ENCODE assay signal across 8 mouse cellular contexts in the genomic region with DNA sequence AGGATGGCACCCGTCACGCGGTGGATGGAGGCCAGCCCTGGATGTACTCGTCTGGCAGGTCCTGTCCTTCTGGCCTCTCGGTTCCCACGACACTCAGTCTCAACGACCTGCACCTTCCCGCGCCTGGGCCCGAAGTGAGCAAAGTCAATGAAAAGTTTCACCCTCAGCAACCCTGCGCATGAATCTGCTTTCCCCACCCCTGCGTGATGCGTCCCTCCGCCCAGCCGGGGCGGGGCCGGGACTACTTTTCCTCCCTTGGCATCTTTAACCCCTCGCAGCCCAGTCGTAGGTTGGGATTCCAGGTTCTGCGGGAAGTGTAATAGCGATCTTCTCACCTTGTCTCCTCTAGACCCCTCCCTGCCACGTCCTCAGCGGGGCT. TPM values are rescaled to one million over a fixed set of nuclear protein-coding genes. Genes with fewer than 3 reads are reported as not detected.
DNase-seq lines count a peak whose midpoint lies in the region; ATAC-seq and TF ChIP-seq lines count a peak whose summit lies in the region.

No protein-coding gene starts in this region.

- H3K27me3 ChIP-seq in hindbrain, embryonic 11.5 days (ENCODE audit: control insufficient read depth, insufficient read depth, low read length): no peaks in the 10 kb centered on the region
- no peaks in the 10 kb centered on the region for H3K27me3 ChIP-seq in lung, embryonic 16.5 days (ENCODE audit: control insufficient read depth, insufficient read depth, low read depth, low read length)
- H3K27me3 ChIP-seq in thymus, adult 2 months (ENCODE audit: control insufficient read depth, insufficient read depth, low read length): no peaks in the 10 kb centered on the region

- peak; percentile 100 for TF ChIP-seq POLR2A in thymus, adult 2 months (IDR thresholded peaks at IDR 0.05; ENCODE audit: control insufficient read depth, extremely low read depth, insufficient read depth, low read length, poor library complexity)

- peak; percentile 97 for DNase-seq in MN1 (ENCODE audit: low spot score)
- peak; percentile 96 for DNase-seq in cerebellum, adult 9-10 months
- DNase-seq in frontal cortex, adult 2 months (ENCODE audit: extremely low spot score in 1 of 2, low spot score in 1 of 2): peak; percentile 83 to 96
- DNase-seq in hindbrain, embryonic 11.5 days (ENCODE audit: low spot score): peak; percentile 94
- DNase-seq in layer of hippocampus, adult 9-11 months: peak; percentile 88
- peak; percentile 85 for DNase-seq in ovary, adult 18-20 months (ENCODE audit: low spot score)
- peak; percentile 94 for DNase-seq in thymus, adult 2 months

- under 1% methylated on average over 23 of the region's 23 CpGs for WGBS in hindbrain, embryonic 11.5 days
- WGBS in lung, embryonic 16.5 days: under 1% methylated on average over 23 of the region's 23 CpGs
- WGBS in thymus, adult 2 months: 0% methylated on average over 22 of the region's 23 CpGs

- no peak for TF ChIP-seq CTCF in thymus, adult 2 months (IDR thresholded peaks at IDR 0.05; ENCODE audit: borderline replicate concordance, control insufficient read depth, extremely low read depth, insufficient read depth, low read length, poor library complexity)

- no peaks in the 10 kb centered on the region for H3K9me3 ChIP-seq in hindbrain, embryonic 11.5 days (ENCODE audit: control insufficient read depth, low read length)
- H3K9me3 ChIP-seq in lung, embryonic 16.5 days (ENCODE audit: control insufficient read depth, low read length): no peaks in the 10 kb centered on the region

- peak overlapping the region; percentile 69 for H3K9ac ChIP-seq in hindbrain, embryonic 11.5 days (ENCODE audit: low read depth, low read length)
- H3K9ac ChIP-seq in lung, embryonic 16.5 days (ENCODE audit: low read length): peak overlapping the region; percentile 93

- H3K36me3 ChIP-seq in hindbrain, embryonic 11.5 days (ENCODE audit: control insufficient read depth, insufficient read depth, low read length): no peaks in the 10 kb centered on the region; the same call in 1 of the 2 replicates
- H3K36me3 ChIP-seq in lung, embryonic 16.5 days (ENCODE audit: control insufficient read depth, insufficient read depth, low read length): peaks cover 5% of the 10 kb centered on the region
- H3K36me3 ChIP-seq in thymus, adult 2 months (ENCODE audit: control insufficient read depth, insufficient read depth, low read length): no peaks in the 10 kb centered on the region

- peak overlapping the region; percentile 90 for H3K4me2 ChIP-seq in hindbrain, embryonic 11.5 days (replicated peaks; ENCODE audit: low read depth, low read length)
- peak overlapping the region; percentile 94 for H3K4me2 ChIP-seq in lung, embryonic 16.5 days (ENCODE audit: low read depth, low read length)

- peak overlapping the region; percentile 69 for H3K4me3 ChIP-seq in hindbrain, embryonic 11.5 days (ENCODE audit: low read depth, low read length)
- H3K4me3 ChIP-seq in lung, embryonic 16.5 days (ENCODE audit: low read length): peak overlapping the region; percentile 79
- H3K4me3 ChIP-seq in thymus, adult 2 months (ENCODE audit: control insufficient read depth, insufficient read depth, low read length): peak overlapping the region; percentile 94

- peak; percentile 15; the same call in 1 of the 2 replicates for ATAC-seq in hindbrain, embryonic 11.5 days (ENCODE audit: low FRiP score)
- ATAC-seq in lung, embryonic 16.5 days (ENCODE audit: low read depth): peak; percentile 32

- peak overlapping the region; percentile 63 for H3K27ac ChIP-seq in hindbrain, embryonic 11.5 days (ENCODE audit: low read depth, low read length)
- H3K27ac ChIP-seq in lung, embryonic 16.5 days (ENCODE audit: low read length): peak overlapping the region; percentile 99
- peak overlapping the region; percentile 98 for H3K27ac ChIP-seq in thymus, adult 2 months (ENCODE audit: control insufficient read depth, insufficient read depth, low read length)

- H3K4me1 ChIP-seq in hindbrain, embryonic 11.5 days (replicated peaks; ENCODE audit: control insufficient read depth, insufficient read depth, low read length): no peaks in the 10 kb centered on the region
- H3K4me1 ChIP-seq in lung, embryonic 16.5 days (replicated peaks; ENCODE audit: control insufficient read depth, insufficient read depth, low read length): peaks cover 15% of the 10 kb centered on the region
- peaks cover 12% of the 10 kb centered on the region for H3K4me1 ChIP-seq in thymus, adult 2 months (replicated peaks; ENCODE audit: control insufficient read depth, insufficient read depth, low read length)

RNA-seq across cellular contexts. Expression of gene Tob2, which starts 0.5 kb away (rescaled TPM):
- 21.1 and 22.6 TPM in 2 replicates for polyA plus RNA-seq in frontal cortex, adult 2 months (2012; rRNA removed)
- polyA plus RNA-seq in hindbrain, embryonic 11.5 days (2014; fragmentation: Nextera tagmentation; extraction: Ambion mirVana): 10.5 and 12.5 TPM in 2 replicates
- 32.3 and 36.0 TPM in 2 replicates for polyA plus RNA-seq in lung, embryonic 16.5 days (2015; fragmentation: Nextera tagmentation; extraction: Ambion mirVana)
- polyA plus RNA-seq in thymus, adult 2 months (2012; rRNA removed): 64.6 and 76.1 TPM in 2 replicates

RNA-seq across cellular contexts. Expression of gene Phf5a, which starts 13.6 kb away (rescaled TPM):
- polyA plus RNA-seq in frontal cortex, adult 2 months (2012; rRNA removed): 47.0 and 53.8 TPM in 2 replicates
- polyA plus RNA-seq in hindbrain, embryonic 11.5 days (2014; fragmentation: Nextera tagmentation; extraction: Ambion mirVana): 184 and 186 TPM in 2 replicates
- polyA plus RNA-seq in lung, embryonic 16.5 days (2015; fragmentation: Nextera tagmentation; extraction: Ambion mirVana): 146 and 148 TPM in 2 replicates
- polyA plus RNA-seq in thymus, adult 2 months (2012; rRNA removed): 71.7 and 87.9 TPM in 2 replicates

RNA-seq across cellular contexts. Expression of gene Aco2, which starts 14.0 kb away (rescaled TPM):
- polyA plus RNA-seq in frontal cortex, adult 2 months (2012; rRNA removed): 534 and 538 TPM in 2 replicates
- 155 and 169 TPM in 2 replicates for polyA plus RNA-seq in hindbrain, embryonic 11.5 days (2014; fragmentation: Nextera tagmentation; extraction: Ambion mirVana)
- 171 and 180 TPM in 2 replicates for polyA plus RNA-seq in lung, embryonic 16.5 days (2015; fragmentation: Nextera tagmentation; extraction: Ambion mirVana)
- 342 and 377 TPM in 2 replicates for polyA plus RNA-seq in thymus, adult 2 months (2012; rRNA removed)

RNA-seq across cellular contexts. Expression of gene Tef, which starts 55.9 kb away (rescaled TPM):
- polyA plus RNA-seq in frontal cortex, adult 2 months (2012; rRNA removed): 245 and 256 TPM in 2 replicates
- polyA plus RNA-seq in hindbrain, embryonic 11.5 days (2014; fragmentation: Nextera tagmentation; extraction: Ambion mirVana): 12.0 and 12.4 TPM in 2 replicates
- 32.4 and 39.8 TPM in 2 replicates for polyA plus RNA-seq in lung, embryonic 16.5 days (2015; fragmentation: Nextera tagmentation; extraction: Ambion mirVana)
- 29.3 and 34.6 TPM in 2 replicates for polyA plus RNA-seq in thymus, adult 2 months (2012; rRNA removed)

Comparison
In these comparisons a context has a peak if more than half of its experiments do, and no peak if none do; other contexts are left out.
1. Peak in every context shown above with its lines: DNase-seq, ATAC-seq, H3K4me3 ChIP-seq and H3K27ac ChIP-seq.